9 mouse cellular contexts compared by ENCODE assay signal in the genomic region with DNA sequence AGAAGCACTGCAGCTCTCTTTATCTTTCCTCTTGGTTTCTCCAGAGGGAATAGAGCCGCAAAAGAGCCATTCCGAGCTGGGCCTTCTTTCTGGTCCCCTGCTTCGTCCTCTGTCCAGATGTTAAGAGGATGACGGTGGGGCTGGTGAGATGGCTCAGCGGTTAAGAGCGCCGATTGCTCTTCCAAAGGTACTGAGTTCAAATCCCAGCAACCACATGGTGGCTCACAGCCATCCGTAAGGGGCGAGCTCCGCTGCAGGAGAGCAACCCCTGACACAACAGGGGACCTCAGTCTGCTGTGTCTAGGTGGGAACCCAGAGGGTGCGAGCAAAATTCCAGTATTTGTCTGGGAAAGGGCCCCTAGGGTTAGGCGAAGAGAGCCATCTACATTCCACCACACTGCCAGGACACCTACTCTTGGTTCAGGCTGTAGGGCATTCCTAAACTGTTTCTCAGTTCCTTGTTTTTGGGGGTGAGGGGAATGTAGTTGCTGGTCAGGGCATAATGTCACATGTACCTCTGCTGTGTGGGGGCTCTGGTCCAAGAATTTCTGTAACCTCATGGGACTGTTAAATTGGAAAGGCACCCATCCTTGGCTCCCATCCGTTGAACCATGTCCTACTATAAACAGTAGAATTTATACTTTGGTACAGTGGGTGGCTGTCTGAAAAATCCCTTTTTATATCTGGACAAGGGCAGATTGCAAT. TPM values are rescaled to one million over a fixed set of nuclear protein-coding genes. Genes with fewer than 3 reads are reported as not detected.
DNase-seq lines count a peak whose midpoint lies in the region; ATAC-seq lines count a peak whose summit lies in the region.
"Had no signal": no experiment of that assay in that cellular context is flagged by ENCODE, and none has a peak within 500 bp of the region (broad histone marks: within the 10 kb centered on the region; RNA-seq: fewer than 3 reads in every experiment).

No protein-coding gene starts in this region.

- H3K9ac ChIP-seq in forebrain, embryonic 12.5 days: peak overlapping the region; percentile 63
- H3K9ac ChIP-seq in liver, embryonic 13.5 days: peak overlapping the region; percentile 79

- H3K36me3 ChIP-seq in erythroblast, embryonic 14.5 days (ENCODE audit: control insufficient read depth): peaks cover 70% of the 10 kb centered on the region
- H3K36me3 ChIP-seq in forebrain, embryonic 12.5 days (replicated peaks): peaks cover 52% of the 10 kb centered on the region
- H3K36me3 ChIP-seq in liver, embryonic 13.5 days: peaks cover 64% of the 10 kb centered on the region

- DNase-seq in 416B (ENCODE audit: low read depth): peak; percentile 21
- DNase-seq in liver, embryonic 13.5 days: no peak
- no peak for DNase-seq in frontal cortex, postnatal 14 days (ENCODE audit: low spot score in 2 of 2)
- DNase-seq in spleen, postnatal 14 days (ENCODE audit: low spot score in 2 of 2): no peak
- DNase-seq in frontal cortex, postnatal 10 days (ENCODE audit: low spot score in 2 of 2): no peak

- peak overlapping the region; percentile 98 for H3K27ac ChIP-seq in forebrain, embryonic 12.5 days
- peak overlapping the region; percentile 96 for H3K27ac ChIP-seq in liver, embryonic 13.5 days

- no peak for ATAC-seq in erythroblast, adult 5-6 weeks (replicated peaks; ENCODE audit: low FRiP score, poor library complexity, severe bottlenecking)
- peak; percentile 18 for ATAC-seq in forebrain, embryonic 12.5 days (ENCODE audit: low FRiP score)
- ATAC-seq in liver, embryonic 13.5 days (ENCODE audit: low read depth): no peak

- H3K4me3 ChIP-seq in erythroblast, embryonic 14.5 days (replicated peaks): peak overlapping the region; percentile 87
- peak overlapping the region; percentile 53 for H3K4me3 ChIP-seq in forebrain, embryonic 12.5 days (replicated peaks)
- peak overlapping the region; percentile 68 for H3K4me3 ChIP-seq in liver, embryonic 13.5 days (replicated peaks)

- peak overlapping the region; percentile 59 for H3K4me2 ChIP-seq in forebrain, embryonic 12.5 days
- H3K4me2 ChIP-seq in liver, embryonic 13.5 days: peak overlapping the region; percentile 84

- H3K4me1 ChIP-seq in erythroblast, embryonic 14.5 days (ENCODE audit: control insufficient read depth): peaks cover 67% of the 10 kb centered on the region
- peaks cover 18% of the 10 kb centered on the region for H3K4me1 ChIP-seq in forebrain, embryonic 12.5 days
- peaks cover 63% of the 10 kb centered on the region for H3K4me1 ChIP-seq in liver, embryonic 13.5 days (replicated peaks)

- H3K9me3 ChIP-seq in erythroblast, embryonic 14.5 days (ENCODE audit: control insufficient read depth, low read length): no peaks in the 10 kb centered on the region
- H3K9me3 ChIP-seq in forebrain, embryonic 12.5 days: no peaks in the 10 kb centered on the region
- no peaks in the 10 kb centered on the region for H3K9me3 ChIP-seq in liver, embryonic 13.5 days (replicated peaks)

- H3K27me3 ChIP-seq in erythroblast, embryonic 14.5 days (ENCODE audit: control insufficient read depth): no peaks in the 10 kb centered on the region
- no peaks in the 10 kb centered on the region for H3K27me3 ChIP-seq in forebrain, embryonic 12.5 days
- H3K27me3 ChIP-seq in liver, embryonic 13.5 days: no peaks in the 10 kb centered on the region

- 76% methylated on average over 13 of the region's 13 CpGs for WGBS in forebrain, embryonic 12.5 days
- 57% methylated on average over 13 of the region's 13 CpGs for WGBS in liver, embryonic 13.5 days (ENCODE audit: insufficient replicate concordance)

RNA-seq across cellular contexts. Expression of a gene that starts 0.7 kb away (rescaled TPM):
- 3.9 and 4.3 TPM in 2 replicates for polyA plus RNA-seq in erythroblast, embryonic 14.5 days (2012)
- total RNA-seq in erythroblast, adult 5-6 weeks (2015; ENCODE audit: low replicate concordance): 2.9 and 15.6 TPM in 2 replicates
- total RNA-seq in erythroblast, adult 5-6 weeks (2017; ENCODE audit: low replicate concordance): 6.4 and 19.6 TPM in 2 replicates
- polyA plus RNA-seq in forebrain, embryonic 12.5 days (2016; fragmentation: Nextera tagmentation; extraction: Ambion mirVana): 74.7 and 80.9 TPM in 2 replicates
- polyA plus RNA-seq in liver, embryonic 13.5 days (2015; fragmentation: Nextera tagmentation; extraction: Ambion mirVana): 36.9 and 39.2 TPM in 2 replicates

RNA-seq across cellular contexts. Expression of a gene that starts 2.8 kb away (rescaled TPM):
- polyA plus RNA-seq in erythroblast, embryonic 14.5 days (2012): 0.60 and 0.78 TPM in 2 replicates
- 42.6 and 48.8 TPM in 2 replicates for total RNA-seq in erythroblast, adult 5-6 weeks (2015; ENCODE audit: low replicate concordance)
- 20.9 and 44.4 TPM in 2 replicates for total RNA-seq in erythroblast, adult 5-6 weeks (2017; ENCODE audit: low replicate concordance)
- polyA plus RNA-seq in forebrain, embryonic 12.5 days (2016; fragmentation: Nextera tagmentation; extraction: Ambion mirVana): 5.5 TPM in 2 replicates
- 17.3 and 17.4 TPM in 2 replicates for polyA plus RNA-seq in liver, embryonic 13.5 days (2015; fragmentation: Nextera tagmentation; extraction: Ambion mirVana)

RNA-seq across cellular contexts. Expression of a gene that starts 8.0 kb away (rescaled TPM):
- polyA plus RNA-seq in erythroblast, embryonic 14.5 days (2012): not detected in 2 replicates
- not detected in 2 replicates for total RNA-seq in erythroblast, adult 5-6 weeks (2015; ENCODE audit: low replicate concordance)
- not detected in 2 replicates for total RNA-seq in erythroblast, adult 5-6 weeks (2017; ENCODE audit: low replicate concordance)
- polyA plus RNA-seq in forebrain, embryonic 12.5 days (2016; fragmentation: Nextera tagmentation; extraction: Ambion mirVana): not detected in 2 replicates
- not detected in 2 replicates for polyA plus RNA-seq in liver, embryonic 13.5 days (2015; fragmentation: Nextera tagmentation; extraction: Ambion mirVana)
- total RNA-seq: heart, postnatal 36 days had no signal

RNA-seq across cellular contexts. Expression of a gene that starts 9.1 kb away (rescaled TPM):
- 27.9 and 30.9 TPM in 2 replicates for polyA plus RNA-seq in erythroblast, embryonic 14.5 days (2012)
- total RNA-seq in erythroblast, adult 5-6 weeks (2015; ENCODE audit: low replicate concordance): 177 and 204 TPM in 2 replicates
- 163 and 169 TPM in 2 replicates for total RNA-seq in erythroblast, adult 5-6 weeks (2017; ENCODE audit: low replicate concordance)
- 694 and 751 TPM in 2 replicates for polyA plus RNA-seq in forebrain, embryonic 12.5 days (2016; fragmentation: Nextera tagmentation; extraction: Ambion mirVana)
- 351 and 453 TPM in 2 replicates for polyA plus RNA-seq in liver, embryonic 13.5 days (2015; fragmentation: Nextera tagmentation; extraction: Ambion mirVana)

RNA-seq across cellular contexts. Expression of a gene that starts 18.8 kb away (rescaled TPM):
- 5.4 and 5.6 TPM in 2 replicates for polyA plus RNA-seq in erythroblast, embryonic 14.5 days (2012)
- 46.4 and 52.3 TPM in 2 replicates for total RNA-seq in erythroblast, adult 5-6 weeks (2015; ENCODE audit: low replicate concordance)
- 10.3 and 18.2 TPM in 2 replicates for total RNA-seq in erythroblast, adult 5-6 weeks (2017; ENCODE audit: low replicate concordance)
- polyA plus RNA-seq in forebrain, embryonic 12.5 days (2016; fragmentation: Nextera tagmentation; extraction: Ambion mirVana): 106 and 119 TPM in 2 replicates
- polyA plus RNA-seq in liver, embryonic 13.5 days (2015; fragmentation: Nextera tagmentation; extraction: Ambion mirVana): 37.3 and 38.6 TPM in 2 replicates
